Mouse (Mus musculus) lung, adult 10 weeks (tissue): Measurements from ENCODE around the gene BC048671. TPM values are rescaled to one million over a fixed set of nuclear protein-coding genes. Genes with fewer than 3 reads are reported as not detected.

Experiments used
- polyA plus RNA-seq: library from polyadenylated mRNA; stranded (reverse); fragments of 350-450 nt; fragmentation: Illumina TruSeq; extraction: RNeasy Lipid Tissue Mini Kit (QIAGEN cat#74804); gene quantifications from one replicate; pipeline ENCODE4 v1.2.3, GENCODE M21; 2014; ENCODE audit warnings: low read depth, low replicate concordance; ENCODE audit not compliant: insufficient read depth

Gene BC048671
- not detected for polyA plus RNA-seq

GRCm38 (mm10) chr6:90300919-90301318 is at the start of gene BC048671:
TSS of gene BC048671 (plus strand) at chr6:90301219.

GRCm38 (mm10) chr6:90324991-90325390 is 24.0 kb downstream of the BC048671 start, which contains the start of gene Chst13:
TSS of gene Chst13 (minus strand) at chr6:90325185.

GRCm38 (mm10) chr6:90332561-90333425 is 31.8 kb downstream of the BC048671 start, which contains the start of gene Uroc1:
TSS of gene Uroc1 (plus strand) at chr6:90333284.

Other genes starting within 250 kb of the BC048671 start
- not detected for gene Vmn1r49, start 222.7 kb upstream of the BC048671 start, polyA plus RNA-seq
- not detected for gene Vmn1r50, start 199.8 kb upstream of the BC048671 start, polyA plus RNA-seq
- not detected for gene Vmn1r51, start 178.6 kb upstream of the BC048671 start, polyA plus RNA-seq
- gene Vmn1r52, start 126.4 kb upstream of the BC048671 start, polyA plus RNA-seq = not detected
- not detected for gene V1ra8, start 98.4 kb upstream of the BC048671 start, polyA plus RNA-seq
- gene Vmn1r53, start 76.8 kb upstream of the BC048671 start, polyA plus RNA-seq = not detected
- gene Vmn1r54, start 54.9 kb upstream of the BC048671 start, polyA plus RNA-seq = not detected
- 0.19 TPM for gene Chst13, start 24.0 kb downstream of the BC048671 start, polyA plus RNA-seq
- gene Uroc1, start 32.1 kb downstream of the BC048671 start, polyA plus RNA-seq = not detected
- gene Zxdc, start 68.3 kb downstream of the BC048671 start, polyA plus RNA-seq = 8.1 TPM
- gene Cfap100, start 127.6 kb downstream of the BC048671 start, polyA plus RNA-seq = 6.9 TPM
- 34.7 TPM for gene Klf15, start 161.4 kb downstream of the BC048671 start, polyA plus RNA-seq
- gene Aldh1l1, start 185.2 kb downstream of the BC048671 start, polyA plus RNA-seq = 12.2 TPM